Mouse (Mus musculus) lung, postnatal 0 days (tissue): ENCODE measurements around the gene Ldb3.

Experiments
- CTCF ChIP-seq: IDR thresholded peaks from 2 replicates; pipeline ENCODE4 v1.5.1; 2016; ENCODE audit warnings: antibody characterized with exemption, mild to moderate bottlenecking
- EP300 ChIP-seq: IDR thresholded peaks from 2 replicates; pipeline ENCODE4 v1.6.1; 2016; ENCODE audit warnings: antibody characterized with exemption, mild to moderate bottlenecking, control low read depth

DNA sequence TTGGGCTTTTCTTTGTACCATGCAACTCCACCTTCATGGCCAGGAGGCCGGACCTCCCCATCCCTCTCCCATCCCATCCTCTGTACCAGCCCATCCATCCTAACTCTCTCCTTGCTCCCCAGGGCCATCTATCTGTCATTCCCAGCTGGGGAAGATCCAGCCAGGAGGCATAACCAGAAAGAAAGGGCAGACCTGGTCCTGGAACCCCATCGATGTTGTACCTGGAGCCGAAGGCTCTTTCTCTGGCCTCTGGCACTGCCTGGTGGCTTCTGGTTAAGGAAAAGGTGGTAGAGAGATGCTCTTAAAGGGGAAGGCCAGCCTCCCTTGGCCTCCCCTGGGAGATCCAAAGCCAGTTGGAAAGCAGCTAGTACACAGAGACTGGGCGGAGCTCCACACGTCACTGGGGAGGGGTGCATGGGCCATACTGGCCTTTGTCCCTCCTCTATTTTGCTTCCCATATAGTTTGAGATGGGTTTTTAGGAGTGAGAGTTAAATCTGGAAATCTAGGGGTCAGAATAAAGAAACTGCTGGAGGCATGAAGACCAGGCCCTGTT, 1.6 kb upstream of the Ldb3 start:
- TF ChIP-seq CTCF, result no peak
- TF ChIP-seq EP300, result no peak
